Mouse (Mus musculus): ENCODE results near the gene Spns3. TPM values are rescaled to one million over a fixed set of nuclear protein-coding genes. Genes with fewer than 3 reads are reported as not detected.
A peak's percentile ranks its signal among the peaks of the same experiment; 100 is the strongest.

Spns3 gene
- total RNA-seq, 2 experiments from 2014 or later = 0.12 TPM; not detected in 1

DNA sequence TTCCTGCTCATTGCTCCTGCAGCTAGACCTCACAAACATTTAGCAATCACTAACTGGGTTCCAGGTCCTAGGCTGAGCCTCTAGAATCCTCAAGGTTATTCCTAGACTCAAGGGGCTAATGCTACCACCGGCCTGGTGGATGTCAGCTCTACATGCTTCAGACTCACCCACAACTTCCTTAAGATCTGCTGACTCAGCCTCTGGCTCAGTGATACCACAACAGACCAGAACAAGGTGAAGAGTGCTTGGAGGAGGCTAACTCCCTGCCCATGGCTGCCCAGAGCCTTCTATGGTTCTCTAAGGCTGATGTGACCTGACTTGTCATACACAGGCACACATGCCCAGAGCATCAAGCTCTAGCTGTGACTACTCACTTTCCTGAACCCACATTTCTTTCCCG, 70.8 kb downstream of the Spns3 start:
- no peak for DNase-seq

DNA sequence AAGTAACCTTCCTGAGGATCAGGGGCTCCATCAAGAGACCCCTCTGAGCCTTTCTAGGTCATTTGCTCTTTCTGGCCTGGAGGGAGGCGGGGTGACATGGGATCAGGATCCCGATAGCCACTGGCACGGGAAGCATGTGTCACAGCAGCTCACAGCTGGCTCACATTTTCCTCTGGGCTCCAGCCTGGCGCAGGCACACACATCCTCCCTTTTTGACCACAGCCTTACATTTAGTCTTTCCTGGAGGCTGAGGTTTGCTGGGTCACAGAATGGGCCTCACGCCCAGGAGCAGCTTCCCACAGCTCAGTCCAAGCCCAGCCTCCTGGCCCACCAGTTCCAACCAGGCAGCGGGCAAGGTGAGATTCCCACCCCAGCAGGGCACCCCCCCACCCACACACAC, 72.1 kb downstream of the Spns3 start:
- DNase-seq = peak; percentile 53

DNA sequence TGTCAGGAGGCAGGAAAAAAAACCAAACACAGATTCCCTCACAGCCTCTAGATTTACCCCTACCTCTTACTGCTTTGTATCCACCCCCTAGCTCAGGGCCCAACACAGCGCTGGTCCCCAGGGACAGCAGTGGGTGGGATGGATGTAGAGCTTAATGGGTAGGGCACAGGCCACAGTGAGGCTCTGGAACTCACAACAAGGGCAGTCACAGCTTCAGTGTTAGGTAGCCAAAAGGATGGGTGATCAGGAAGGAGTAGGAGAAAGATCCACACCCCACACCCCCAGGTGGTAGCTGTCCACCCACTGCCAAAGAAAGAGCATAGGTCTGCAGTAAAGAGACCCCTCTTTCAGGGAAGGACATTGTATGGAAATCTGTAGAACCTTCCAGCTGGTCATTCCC, 72.7 kb downstream of the Spns3 start:
- DNase-seq = no peak

DNA sequence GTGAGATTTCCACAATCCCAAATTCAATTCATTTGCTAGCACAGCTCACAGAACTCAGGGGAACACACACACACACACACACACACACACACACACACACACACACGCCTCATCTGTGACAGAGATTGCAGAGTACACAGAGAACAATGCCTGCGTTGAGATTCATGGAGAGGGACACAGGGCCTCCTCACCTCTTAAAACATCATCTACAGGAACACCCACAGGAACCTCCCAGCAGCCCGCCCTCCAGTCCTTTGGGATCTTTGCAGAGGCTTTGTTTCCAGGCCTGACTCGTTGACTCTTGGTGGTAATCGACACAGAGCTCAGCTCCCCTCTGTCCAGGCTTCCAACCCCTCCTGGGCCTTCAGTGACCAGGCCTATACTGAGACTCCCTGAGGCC, 73.1 kb downstream of the Spns3 start:
- peak; percentile 36 for DNase-seq

DNA sequence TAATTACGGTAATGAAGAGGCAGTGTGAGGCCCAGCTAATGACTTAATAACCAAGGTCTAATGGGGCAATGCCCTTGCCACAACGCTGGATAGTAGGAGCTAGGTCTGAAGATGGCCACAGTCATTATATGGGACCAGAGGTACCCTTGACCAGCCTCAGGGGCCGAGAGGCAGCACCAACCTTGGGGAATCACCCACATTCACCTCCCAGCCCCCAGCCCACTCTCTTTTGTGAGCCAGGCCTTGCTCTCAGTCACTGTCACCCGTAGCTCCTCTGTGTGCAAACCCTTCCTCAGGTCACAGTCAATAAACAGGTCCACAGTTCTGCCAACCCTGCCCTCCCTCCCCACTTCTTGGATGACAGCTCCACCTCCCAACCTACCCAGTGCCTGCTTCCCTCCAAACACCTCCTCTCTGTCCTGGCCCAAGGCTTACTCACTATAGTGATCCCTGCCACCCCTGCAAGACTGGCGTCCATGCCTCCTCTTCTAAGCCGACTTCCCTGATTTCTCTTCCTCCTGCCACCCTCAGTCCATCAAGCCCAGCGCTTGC, 74.2 kb downstream of the Spns3 start:
- DNase-seq = no peak

DNA sequence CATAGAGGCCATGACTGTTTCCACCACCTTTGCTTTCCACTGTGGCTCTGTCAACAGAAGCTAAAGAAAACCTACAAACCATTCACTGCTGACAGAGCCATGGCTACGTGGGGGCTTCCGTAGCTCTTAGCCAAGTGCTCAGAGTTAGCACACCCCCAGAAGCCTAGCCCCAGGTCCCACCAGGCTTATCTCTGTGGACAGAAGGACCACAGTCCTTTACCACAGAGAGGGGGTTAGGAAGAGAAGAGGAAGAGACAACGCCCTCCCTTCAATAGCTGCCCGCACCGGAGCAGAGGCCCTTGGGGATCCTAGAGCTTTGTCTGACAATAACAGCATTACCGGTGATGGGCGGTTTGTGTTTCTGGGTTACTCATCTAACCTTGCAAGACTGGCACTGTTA, 74.9 kb downstream of the Spns3 start:
- no peak for DNase-seq

DNA sequence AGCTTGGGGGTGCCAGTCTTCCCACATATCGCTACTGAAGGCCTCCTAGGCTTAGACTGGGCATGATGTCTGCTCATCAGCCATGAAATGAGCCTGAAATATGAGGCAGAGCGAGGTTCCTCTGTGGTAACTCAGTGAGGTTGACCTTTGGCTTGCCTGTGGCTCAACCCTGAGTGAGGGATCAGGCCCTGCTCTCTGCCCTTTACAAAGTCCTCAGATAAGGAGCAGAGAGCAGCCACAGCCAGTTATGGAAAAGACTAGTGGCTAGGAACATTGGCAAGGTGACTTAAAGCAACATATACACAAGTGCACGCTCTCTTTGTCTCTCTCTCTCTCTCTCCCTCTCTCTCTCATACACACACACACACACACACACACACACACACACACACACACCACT, 75.4 kb downstream of the Spns3 start:
- no peak for DNase-seq

DNA sequence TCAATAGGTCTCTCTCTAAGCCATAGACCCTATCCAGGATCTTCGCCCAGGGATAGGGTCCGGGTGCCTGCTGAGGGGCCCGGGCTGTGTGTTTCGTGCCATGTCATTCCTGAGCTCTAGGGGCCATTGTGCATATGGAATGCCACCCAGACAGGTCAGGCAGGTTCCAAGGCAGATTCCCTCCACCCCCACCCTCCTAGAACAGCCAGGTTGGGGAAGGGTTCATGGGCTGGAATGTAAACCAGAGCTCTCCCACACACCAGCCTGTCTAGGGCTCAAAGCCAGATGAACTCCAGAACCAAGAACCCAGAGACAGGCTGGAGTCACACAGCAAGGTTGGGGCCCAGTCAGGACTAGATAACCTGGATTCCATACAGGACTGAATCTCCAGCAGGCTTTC, 76.8 kb downstream of the Spns3 start:
- DNase-seq = no peak

DNA sequence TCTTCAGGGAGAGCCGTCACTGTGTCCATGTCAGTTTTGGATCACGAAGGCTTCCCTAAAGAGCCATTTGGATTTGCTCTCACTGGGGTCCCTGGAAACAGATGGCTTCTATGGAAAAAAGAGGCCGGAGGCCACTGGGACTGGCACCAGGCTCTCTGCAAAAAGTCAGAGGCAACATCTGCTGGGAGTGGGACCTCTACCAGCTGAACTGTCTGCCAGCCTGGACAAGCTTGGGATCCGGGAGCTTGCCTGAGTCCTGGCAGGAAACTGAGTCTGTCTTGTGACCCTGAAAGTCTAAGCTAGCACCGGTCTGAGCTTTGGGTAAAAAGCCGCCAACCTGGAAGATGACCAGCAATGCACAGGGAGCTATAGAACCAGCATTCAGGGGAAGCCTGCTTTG, 78.9 kb downstream of the Spns3 start:
- no peak for DNase-seq

DNA sequence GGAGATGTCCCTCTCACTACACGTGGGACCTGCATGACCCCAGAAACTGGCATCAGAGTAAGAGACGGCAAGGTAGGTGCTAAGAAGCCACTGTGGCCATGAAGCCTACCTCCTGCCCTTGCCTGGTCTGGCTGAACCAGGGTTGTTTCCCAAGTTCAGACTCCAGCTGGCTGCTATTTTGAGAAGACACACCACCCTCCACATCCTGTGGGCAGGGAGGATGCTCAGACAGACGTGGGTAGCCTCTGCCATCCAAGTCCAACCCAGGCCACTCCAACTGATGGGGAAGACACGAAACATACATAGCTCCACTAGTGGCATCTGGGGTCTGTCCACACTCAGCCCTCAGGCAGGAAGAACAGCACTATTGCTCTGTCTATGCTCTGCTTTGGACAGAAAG, 80.3 kb downstream of the Spns3 start:
- no peak for DNase-seq

DNA sequence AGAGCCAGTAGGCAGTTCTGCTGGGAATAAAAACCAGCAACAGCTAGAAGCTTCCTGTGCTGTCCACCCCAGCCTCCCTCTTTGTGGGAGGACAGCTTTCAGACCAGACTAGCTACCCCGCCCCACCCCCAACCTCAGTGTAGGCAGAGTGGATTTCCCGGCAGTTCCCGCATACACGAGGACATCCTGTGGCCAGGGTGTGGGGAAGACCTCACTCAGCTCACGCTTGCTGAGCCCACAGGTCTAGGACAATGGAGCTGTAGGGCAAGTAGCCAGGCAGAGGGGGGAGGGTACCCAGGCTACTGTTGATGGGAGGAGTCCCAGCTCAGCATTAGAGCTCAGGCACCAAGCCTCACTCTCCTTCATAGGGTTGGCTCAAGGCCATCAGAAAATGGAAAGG, 81.1 kb downstream of the Spns3 start:
- peak; percentile 89 for DNase-seq

DNA sequence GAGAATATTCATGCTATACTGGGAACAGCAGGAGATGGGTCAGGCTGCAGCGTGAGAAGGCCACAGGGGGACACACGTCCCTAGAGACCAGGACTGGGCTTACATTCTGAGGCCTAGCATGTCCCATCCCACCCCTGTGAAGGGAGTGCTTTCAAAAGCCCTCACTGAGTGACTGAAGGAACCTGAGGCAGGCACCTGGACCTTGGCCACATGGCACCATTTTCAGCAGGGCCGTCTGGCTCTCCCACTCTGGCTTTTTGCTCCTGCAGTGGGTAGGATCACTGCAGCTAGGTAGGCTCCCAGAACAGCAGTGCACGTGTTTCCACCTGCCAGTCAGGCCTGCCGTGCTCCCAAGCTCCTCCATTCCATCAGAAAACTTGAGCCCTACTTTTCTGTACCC, 81.8 kb downstream of the Spns3 start:
- no peak for DNase-seq

DNA sequence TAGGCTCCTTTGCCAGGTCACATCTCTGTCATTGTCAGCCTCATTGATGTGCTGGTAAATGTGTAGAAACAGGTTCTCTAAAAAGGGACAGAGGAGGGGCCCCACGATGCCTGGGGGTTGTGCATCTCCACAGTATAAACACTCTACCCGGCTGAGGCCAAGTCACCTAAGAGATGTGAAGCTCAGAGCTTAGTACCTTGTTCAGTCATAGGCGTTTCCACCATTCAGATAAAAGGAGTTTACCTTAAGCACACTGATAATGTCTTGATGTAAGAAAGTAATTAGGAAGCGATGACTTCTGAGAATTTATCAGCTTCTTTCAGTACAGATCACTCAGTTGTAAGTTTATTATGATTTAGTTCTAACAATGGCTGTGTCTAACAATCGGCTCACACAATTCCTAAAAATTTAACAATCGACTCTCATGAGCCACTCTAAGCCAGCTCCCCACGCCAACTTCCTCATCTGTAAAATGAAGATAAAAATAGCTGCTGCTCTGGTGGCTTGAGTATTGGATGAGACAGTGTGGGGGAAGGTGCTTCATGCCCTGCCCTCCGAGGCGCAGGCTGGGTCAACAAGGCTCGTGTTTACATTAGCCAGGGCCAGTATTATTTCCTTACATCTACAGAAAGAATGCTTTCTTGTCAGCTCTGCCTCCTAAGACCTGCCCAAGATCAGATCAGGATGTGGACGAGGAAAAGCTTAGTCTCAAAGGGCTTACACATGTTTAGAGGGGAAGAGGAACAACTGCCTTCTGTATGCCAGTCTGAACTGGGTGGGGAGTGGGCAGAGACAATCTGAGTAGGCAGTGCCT, 83.4 kb downstream of the Spns3 start:
- peak; percentile 43 for DNase-seq

DNA sequence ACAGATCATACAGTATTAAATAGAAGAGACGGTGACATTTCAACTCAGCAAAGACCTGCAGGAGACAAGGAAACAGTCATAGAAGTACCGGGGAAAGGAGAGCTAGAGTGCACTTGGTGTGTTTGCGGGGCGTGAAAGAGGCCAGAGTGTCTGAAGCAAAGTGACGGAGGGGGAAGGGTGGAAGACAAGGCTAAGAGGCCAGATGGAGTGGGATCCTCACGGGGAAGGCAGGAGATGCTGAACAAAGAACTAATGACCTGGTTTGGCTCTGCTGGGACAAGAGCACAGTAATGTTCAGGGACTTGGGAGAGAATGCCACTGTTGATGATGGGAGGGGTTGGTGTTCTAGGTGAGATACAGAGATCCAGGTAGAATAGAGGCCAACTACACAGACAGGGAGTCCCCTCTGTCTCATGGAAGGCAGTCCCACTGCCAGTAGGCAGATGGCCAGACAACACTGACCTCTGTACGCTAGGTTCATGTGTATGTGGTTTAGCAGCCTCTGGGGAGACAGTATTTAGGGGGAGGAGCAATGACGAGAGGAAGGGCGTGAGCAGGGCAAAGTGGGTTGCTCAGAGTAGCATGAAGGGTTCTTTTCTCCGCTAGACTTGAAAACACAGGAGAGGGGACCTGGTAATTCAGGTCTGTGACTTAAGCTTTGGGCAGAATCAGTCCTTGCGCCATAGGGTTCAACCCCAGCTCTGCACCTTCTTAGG, 84.2 kb downstream of the Spns3 start:
- DNase-seq = no peak

DNA sequence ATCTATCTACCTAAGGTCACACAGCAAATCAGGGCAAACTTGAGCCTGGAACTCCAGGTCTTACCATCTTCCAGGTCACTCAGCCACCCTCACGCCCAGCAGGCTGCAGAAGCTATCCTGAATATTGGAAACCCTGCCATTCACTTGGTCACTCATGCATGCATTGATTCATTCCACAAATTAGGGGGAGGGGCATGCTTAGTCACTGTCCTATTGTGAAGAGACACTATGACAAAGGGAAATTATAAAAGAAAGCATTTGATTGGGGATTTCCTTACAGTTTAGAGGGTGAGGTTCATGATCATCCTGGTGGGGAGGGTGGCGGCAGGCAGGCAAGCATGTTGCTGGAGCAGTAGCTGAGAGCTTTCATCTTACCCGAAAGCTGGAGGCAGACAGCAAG, 85.5 kb downstream of the Spns3 start:
- DNase-seq = no peak

DNA sequence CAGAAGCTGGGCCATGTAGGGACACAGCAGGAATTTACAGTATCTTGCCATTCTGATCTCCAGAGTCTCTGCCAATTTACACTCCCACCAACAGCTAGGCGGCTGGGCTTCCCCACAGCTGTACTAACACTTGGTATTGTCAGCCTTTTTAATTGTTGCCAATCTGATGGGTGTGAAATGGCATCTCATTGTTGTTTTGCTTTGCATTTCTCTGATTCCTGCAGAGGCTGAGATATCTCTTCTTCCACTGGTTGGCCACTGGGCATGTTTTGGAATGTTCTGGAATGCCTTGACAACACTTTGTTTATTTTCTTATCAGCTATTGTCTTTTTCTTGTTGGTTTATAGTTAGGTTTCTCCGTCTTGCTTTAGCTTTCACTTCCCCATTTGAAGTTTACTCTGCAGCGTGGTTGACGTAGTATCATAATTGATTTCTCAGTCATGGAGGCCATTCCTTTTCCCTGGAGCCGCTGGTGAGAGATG, 88.8 kb downstream of the Spns3 start:
- no peak for DNase-seq

DNA sequence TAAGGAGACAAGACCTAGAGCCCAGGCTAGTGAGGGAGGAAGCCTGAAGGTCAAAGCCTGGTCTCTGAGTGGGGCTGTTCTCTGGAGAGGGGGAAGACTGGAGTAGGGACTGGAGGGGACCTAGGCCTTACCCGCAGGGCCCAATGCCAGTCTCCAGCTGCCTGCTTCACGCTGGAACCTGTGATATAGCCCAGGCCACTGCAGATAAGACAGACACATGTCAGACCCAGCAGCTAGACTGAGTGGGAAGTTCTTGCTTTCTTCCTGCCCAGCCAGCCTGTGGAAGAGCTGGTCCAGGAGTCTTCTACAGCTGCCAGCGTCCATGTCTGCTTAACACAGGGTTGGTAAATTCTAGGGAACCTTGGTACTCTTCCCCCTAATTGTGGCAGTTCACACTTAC, 91.8 kb downstream of the Spns3 start:
- no peak for DNase-seq

DNA sequence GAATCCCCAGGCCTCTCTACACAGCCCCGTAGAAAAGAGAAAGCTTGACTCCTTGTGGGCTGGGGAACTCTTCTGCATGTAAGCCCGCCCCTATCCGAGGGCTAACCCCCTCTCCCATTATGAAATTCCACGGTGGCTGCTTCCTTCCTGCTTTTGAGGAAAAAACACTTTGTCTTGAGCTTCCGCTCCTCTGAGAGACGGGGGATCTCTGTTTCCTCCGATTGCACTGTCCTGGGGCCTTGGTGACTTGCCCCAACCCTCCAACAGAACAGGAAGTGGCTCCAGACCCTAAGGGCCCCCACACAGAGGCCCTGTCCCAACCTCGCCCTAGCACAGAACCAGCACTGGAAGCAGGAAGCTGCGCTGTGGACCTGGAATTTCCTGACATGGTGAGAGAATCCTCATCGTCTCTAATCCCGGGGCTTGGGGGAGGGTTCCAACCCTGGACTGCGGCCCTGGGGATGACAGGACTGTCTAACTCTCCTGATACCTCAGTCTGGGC, 92.3 kb downstream of the Spns3 start:
- DNase-seq = peak; percentile 66

DNA sequence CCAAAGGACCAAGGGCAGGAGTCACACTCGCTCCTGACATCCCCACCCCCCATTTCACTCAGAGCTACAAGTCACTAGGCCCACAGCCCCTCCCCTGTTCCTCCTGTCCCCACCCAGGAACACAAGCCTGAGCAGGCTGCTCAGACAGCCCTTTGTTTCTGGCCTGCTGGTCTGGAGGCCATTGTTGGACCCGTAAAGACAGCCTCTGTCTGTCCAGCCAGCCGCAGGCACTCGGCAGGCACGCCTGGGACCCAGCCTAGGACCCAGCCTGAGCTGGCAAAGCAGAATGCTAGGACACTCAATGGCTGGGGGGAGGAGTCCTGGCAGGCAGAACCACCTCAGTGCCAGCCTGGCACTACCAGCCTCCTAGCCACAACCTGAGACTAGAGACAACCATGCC, 94.6 kb downstream of the Spns3 start:
- DNase-seq = no peak

DNA sequence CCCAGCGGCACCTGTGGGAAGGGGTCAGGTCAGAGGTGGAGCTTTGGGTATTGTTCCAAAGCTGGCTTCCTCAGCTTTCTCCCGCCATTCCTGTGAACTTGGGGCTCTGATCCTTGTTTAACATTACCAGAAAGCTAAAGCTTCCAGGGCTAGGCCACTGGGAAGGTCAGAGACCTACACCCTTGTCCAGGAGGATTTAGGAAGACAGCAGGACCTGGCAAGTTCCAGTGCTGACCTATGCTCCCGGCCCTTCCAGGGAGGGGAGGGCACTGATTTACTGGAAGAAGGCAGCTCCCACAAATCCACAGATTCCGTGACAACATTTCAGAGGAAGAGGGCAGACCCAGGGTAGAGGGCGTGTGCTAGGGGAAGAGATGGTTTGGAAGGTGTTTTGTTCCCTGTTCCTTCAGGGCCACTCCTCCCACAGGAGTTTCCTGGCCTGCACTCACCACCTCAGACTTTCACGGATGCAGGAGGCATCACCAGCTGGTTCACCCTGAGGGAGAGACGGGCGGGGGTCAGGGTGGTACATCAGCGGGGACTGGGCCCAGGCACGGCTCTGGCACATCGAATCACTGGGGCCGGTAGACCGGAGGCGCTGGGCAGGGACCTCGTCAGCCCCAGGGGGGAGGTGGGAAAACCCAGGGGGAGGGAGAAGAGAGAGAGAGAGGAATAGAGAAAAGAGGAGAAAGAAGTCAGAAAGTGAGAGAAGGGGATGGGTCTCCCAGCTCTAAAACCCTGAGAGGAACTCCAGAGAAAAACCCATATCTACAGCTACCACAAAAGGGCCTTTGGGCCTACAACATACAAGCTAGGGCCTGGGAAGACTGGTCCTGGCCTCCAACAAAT, 97.0 kb downstream of the Spns3 start:
- no peak for DNase-seq

DNA sequence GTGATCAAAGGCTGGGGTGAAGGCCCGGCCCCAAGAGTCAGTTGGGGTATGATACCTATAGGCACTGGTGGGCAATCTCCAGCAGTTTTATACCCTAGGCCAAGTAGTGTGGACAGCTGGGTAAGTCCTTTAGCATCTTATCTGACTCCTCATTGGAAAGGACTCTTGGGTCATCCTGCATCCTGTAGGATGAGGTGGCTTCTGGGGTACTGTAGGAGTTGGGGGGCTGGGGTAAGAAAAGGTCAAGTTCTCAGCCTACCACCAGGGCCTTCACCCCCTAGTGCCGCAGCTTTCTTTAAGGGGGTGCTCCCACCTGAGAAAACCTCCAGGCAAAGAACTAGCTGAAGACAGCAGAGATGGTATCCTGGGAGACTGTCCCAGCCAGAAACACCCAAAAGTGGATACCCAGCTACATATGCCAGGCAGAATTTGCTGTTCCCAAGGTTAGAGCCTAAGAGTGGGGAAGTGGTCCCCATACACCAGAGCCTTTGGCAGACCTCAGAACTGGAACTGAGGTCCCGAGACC, 98.1 kb downstream of the Spns3 start:
- DNase-seq = no peak

DNA sequence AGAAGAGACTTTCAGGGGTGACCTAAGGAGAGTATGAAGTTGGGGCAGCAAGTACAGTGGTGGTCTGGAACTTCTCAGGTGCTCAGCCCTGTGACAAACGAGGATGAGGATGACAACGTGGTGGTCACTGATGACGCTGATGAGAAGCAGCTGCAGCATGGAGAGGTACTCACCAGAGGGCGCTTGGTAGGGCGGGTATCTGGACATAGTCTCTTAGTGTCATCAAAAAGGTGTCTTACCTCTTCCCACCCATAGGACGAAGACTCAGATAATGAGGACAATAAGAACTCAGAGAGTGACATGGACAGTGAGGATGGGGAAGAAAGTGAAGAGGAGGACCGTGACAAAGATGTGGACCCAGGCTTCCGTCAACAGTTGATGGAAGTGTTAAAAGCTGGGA, 102.8 kb downstream of the Spns3 start:
- DNase-seq = no peak
